Mouse (Mus musculus) thymus, postnatal 10 days (tissue): ENCODE results near the gene Zdhhc17.

Experiments
- DNase-seq, 2 experiments: peaks; one replicate each; pipeline ENCODE4 v3.0.0; 2021; ENCODE audit warnings: low spot score in 2 of 2

The Zdhhc17 gene

GRCm38 (mm10) chr10:111005611-111006488 is 4.1 kb downstream of the Zdhhc17 start:
- no peak for DNase-seq

DNA sequence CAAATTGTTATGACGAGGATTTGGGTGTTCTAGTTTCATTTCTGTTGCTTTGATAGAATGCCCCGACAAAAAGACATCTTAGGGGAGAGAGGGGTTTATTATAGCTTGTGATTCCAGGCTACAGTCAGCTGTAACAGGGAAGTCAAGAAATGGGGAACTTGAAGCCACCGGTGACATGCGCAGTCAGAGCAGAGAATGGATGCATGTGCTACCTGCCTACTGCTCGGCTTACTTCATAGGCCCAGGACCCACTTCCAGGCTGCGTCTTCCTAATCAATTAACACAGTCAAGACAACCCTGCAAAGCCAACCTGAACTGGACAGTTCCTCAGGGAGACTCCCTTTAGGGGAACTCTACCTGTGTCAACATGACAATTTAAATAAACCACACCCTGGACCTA is 5.7 kb downstream of the Zdhhc17 start:
- DNase-seq, result no peak

GRCm38 (mm10) chr10:110999201-110999600 is 10.7 kb downstream of the Zdhhc17 start:
- no peak for DNase-seq

DNA sequence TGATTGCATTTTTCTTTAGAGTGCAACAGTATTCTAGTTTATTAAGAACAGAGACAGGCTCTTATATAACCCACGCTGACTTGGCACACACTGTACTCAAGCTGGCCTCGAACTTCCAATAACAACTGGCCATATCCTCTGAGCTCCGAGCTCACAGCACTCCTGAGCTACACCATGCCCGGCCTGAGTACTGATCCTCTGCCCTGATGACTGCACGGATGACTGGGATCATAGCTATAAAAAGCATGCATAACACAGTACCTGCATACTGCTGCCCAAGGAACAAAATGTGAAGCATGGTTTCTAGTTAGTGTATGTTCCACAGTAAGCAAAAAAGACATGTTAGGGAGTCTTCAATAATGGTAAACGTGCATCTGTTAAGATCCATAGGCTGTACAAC is 12.8 kb downstream of the Zdhhc17 start:
- no peak for DNase-seq

GRCm38 (mm10) chr10:110994761-110995160 is 15.2 kb downstream of the Zdhhc17 start:
- DNase-seq, result no peak

GRCm38 (mm10) chr10:110993249-110993648 is 16.7 kb downstream of the Zdhhc17 start:
- no peak for DNase-seq

DNA sequence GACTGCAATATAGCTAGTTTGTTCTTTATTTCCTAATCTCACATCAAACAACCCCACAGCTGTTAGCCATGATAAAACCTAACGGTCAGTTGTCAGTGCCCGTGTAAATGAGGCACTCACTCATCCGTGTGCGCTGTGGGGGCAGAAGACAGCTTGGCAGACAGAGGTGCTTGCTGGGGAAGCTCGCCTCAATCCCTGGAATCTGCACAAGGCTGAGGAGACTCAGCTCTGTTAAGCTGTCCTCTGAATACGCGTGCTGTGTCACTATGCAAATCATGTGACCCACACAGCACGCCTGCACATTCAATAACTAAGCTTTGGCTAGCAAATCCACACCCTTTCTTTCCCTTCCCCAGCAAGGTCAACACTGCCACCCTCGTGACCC is 17.9 kb downstream of the Zdhhc17 start:
- DNase-seq, result no peak

DNA sequence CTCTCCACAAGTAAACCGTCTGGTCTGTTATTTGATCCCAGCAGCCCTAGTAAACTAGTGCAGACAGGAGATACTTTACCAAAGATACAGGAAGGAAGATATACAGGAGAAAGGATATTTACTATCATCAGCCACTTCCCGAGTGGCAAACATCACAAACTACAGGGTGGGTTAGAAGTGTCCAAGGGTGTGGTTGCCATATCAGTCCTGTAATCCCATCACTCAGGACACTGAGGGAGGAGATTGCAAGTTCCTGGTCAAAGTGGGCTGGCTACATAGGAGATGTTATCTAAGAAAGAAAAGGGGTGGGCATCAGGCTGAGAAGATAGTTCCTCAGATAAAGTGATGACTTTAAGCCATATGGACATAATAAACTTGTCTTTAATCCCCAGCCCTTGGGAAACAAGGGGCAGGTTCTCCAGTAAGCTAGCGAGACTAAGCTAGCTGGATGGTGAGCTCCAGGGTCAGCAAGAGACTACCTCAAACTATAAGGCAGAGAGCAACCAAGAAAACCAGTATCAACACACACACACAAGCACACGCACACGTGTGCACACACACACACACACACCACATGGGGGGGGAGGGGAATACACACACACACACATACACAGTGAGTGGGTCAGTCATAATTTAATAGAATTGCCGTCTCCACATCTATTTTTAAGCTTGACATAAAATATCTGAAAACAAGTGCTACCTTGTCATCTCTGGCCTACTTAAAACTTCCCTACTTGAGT is 18.5 kb downstream of the Zdhhc17 start:
- no peak for DNase-seq

GRCm38 (mm10) chr10:110989729-110990128 is 20.2 kb downstream of the Zdhhc17 start:
- peak in 1 of 2 experiments; percentile 30 for DNase-seq

- DNase-seq, result no peak
Observed at GRCm38 (mm10) chr10:110986682-110987081, 23.3 kb downstream of the Zdhhc17 start.

- no peak for DNase-seq
Observed at GRCm38 (mm10) chr10:110982771-110983170, 27.2 kb downstream of the Zdhhc17 start.

DNA sequence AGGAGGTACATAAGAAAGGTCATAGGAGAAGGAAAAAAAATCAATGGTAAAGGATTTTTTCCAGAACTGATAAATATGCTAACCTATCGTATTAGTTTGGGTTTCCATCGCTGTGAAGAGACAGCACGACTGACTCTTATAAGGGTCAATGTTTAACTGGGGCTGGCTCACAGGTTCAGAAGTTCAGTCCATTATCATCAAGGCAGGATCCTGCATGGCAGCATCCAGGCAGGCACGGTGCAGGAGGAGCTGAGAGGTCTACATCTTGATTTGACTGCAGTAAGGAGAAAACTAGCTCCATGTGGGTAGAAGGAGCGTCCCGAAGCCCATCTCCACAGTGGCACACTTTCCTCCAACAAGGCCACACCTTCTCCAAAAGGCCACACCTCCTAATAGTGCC is 29.5 kb downstream of the Zdhhc17 start:
- DNase-seq, result no peak

GRCm38 (mm10) chr10:110979431-110979830 is 30.5 kb downstream of the Zdhhc17 start:
- no peak for DNase-seq

DNA sequence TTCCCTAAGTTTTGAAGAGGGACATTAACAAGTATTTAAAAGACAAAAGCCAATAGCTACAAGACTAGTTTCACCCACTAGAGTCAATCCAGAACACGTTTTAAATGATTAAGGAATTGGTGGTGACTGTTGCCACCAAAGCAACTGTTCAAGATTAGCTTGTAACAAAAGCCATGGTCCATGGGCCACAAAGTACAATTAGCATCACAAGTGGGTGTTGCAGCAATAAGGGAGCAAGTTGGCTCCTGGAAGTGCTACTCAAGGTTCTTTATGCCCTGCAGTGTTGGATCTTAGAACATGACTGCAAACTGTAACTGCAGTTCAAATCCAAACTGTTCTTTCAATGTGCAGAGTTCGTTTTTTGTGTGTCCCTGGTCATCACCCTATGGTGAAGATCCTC is 32.6 kb downstream of the Zdhhc17 start:
- no peak for DNase-seq

DNA sequence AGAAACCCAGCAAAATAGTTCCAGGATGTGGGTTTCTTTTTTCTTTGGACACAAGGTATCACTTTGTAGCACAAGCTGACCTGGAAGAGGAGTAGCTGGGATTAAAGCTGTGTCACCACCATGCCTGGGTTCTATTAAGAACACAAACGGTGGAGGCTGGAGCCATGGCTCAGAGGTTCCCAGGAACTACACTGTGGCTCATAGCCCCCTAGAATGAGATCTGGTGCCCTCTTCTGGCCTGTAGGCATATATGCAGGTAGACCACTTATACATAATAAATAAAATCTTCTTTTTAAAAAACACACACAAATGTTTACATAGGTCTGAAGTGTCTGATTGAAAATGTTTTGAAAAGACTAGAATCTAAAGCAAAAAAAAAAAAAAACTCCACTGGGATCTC is 33.9 kb downstream of the Zdhhc17 start:
- DNase-seq, result peak in 1 of 2 experiments; percentile 26

GRCm38 (mm10) chr10:110974885-110975284 is 35.1 kb downstream of the Zdhhc17 start:
- DNase-seq, result no peak

GRCm38 (mm10) chr10:110974463-110974862 is 35.5 kb downstream of the Zdhhc17 start:
- peak in 1 of 2 experiments; percentile 13 for DNase-seq

GRCm38 (mm10) chr10:110971998-110972397 is 37.9 kb downstream of the Zdhhc17 start:
- no peak for DNase-seq

DNA sequence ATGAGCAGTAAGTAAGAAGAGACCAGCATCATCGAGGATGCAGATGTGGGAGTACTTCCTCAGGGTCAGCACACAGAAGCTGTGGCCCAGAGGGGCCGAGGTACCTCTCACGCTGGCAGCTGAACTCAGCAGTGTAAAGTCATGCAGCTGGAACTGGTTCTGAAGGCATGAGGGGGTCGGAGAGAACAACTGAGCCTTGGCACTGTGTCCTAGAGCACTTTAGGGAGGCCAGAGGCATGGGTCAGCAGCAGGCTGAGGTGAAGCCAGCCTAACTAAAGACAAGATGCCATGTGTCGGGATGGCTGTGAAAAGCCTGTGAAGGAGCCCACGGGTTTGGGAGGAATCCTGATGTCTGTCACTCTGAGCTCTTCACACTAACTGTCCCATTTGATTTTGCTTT is 38.5 kb downstream of the Zdhhc17 start:
- DNase-seq, result no peak

- no peak for DNase-seq
Observed at GRCm38 (mm10) chr10:110971044-110971443, 38.9 kb downstream of the Zdhhc17 start.

DNA sequence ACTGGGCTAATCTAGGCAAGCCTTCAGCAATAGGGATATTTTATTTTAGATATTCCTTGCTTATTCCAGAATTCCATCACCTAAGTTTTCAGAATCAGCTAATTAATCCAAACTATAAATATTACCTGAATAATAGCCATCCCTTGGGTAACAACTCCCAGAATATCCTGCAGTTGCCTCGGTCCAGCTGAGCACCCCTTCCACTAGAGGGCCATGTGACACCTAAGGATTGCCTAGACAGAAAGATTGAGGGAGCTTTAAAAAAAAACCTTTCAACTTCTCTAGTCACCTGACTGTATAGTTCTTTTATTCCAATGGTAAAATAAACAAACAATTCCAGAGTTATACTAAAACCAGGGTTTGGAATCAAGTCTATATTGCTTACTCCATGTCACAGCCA is 47.8 kb downstream of the Zdhhc17 start:
- DNase-seq, result no peak

GRCm38 (mm10) chr10:110960841-110961240 is 49.1 kb downstream of the Zdhhc17 start:
- DNase-seq, result no peak

- DNase-seq, result no peak
Observed at GRCm38 (mm10) chr10:110959781-110960180, 50.2 kb downstream of the Zdhhc17 start.
